Mouse (Mus musculus) CH12.LX (cell line): Measurements from ENCODE around the gene Nhlh1.

ENCODE experiments used
- CHD1 ChIP-seq: IDR thresholded peaks from 2 replicates; pipeline ENCODE4 v1.6.1; 2012; ENCODE audit warnings: low read depth, low read length, improper control_type of control experiment, inconsistent platforms
- CTCF ChIP-seq, 2 experiments: IDR thresholded peaks in 1 of 2; conservative IDR thresholded peaks in 1 of 2; 2 replicates each; pipeline ENCODE4 v1.5.1; 2011 to 2012; ENCODE audit warnings: low read depth in 2 of 2, low read length in 2 of 2, improper control_type of control experiment in 1 of 2, inconsistent platforms in 1 of 2, mild to moderate bottlenecking in 1 of 2, moderate library complexity in 1 of 2
- USF1 ChIP-seq: IDR thresholded peaks from 2 replicates; pipeline ENCODE4 v1.6.1; 2014; ENCODE audit warnings: low read depth, mild to moderate bottlenecking, inconsistent platforms, low read length, improper control_type of control experiment

- TF ChIP-seq USF1 (no peak), CTCF (conservative IDR thresholded peaks at IDR 0.05 in 1 of 2, IDR thresholded peaks at IDR 0.05 in 1 of 2; ENCODE audit: low read depth in 2 of 2, low read length in 2 of 2) (no peak), CHD1 (no peak)
These were observed 41.3 kb downstream of the Nhlh1 start for GRCm38 (mm10) chr1:172016031-172016430.
